Mouse (Mus musculus) lung, postnatal 0 days (tissue): ENCODE results near the gene Zfp691. TPM values are rescaled to one million over a fixed set of nuclear protein-coding genes. Genes with fewer than 3 reads are reported as not detected.
A peak's percentile ranks its signal among the peaks of the same experiment; 100 is the strongest.

Source experiments
- ATAC-seq: fragments of 200-750 bp; cut with Nextera tagmentation; 2 replicates; pipeline ENCODE4 v1.8.0; 2017; ENCODE audit warnings: moderate library complexity
- DNase-seq: peaks from one replicate; pipeline ENCODE4 v3.0.0-alpha.2; 2016; ENCODE audit warnings: low spot score
- H3K27ac ChIP-seq: fragments of 300-500 bp; sonication (generic); 2 replicates; pipeline ENCODE4 v1.5.1; 2014; ENCODE audit warnings: antibody characterized with exemption, mild to moderate bottlenecking, low read length, mixed read lengths
- H3K27me3 ChIP-seq: fragments of 300-500 bp; sonication (generic); replicated peaks from 2 replicates; pipeline ENCODE4 v1.6.1; 2014; ENCODE audit warnings: low read length, mixed read lengths; ENCODE audit not compliant: insufficient read depth
- H3K36me3 ChIP-seq: fragments of 300-500 bp; sonication (generic); 2 replicates; pipeline ENCODE4 v1.6.1; 2014; ENCODE audit warnings: low read length, mixed read lengths; ENCODE audit not compliant: insufficient read depth
- H3K4me1 ChIP-seq: fragments of 300-500 bp; sonication (generic); 2 replicates; pipeline ENCODE4 v1.6.1; 2014; ENCODE audit warnings: antibody characterized with exemption, low read depth, low read length, mixed read lengths; ENCODE audit not compliant: insufficient read depth
- H3K4me2 ChIP-seq: fragments of 300-500 bp; sonication (generic); replicated peaks from 2 replicates; pipeline ENCODE4 v1.6.1; 2014; ENCODE audit warnings: low read depth, mild to moderate bottlenecking, low read length, moderate library complexity, mixed read lengths
- H3K4me3 ChIP-seq: fragments of 300-500 bp; sonication (generic); 2 replicates; pipeline ENCODE4 v1.5.1; 2014; ENCODE audit warnings: low read depth, low read length
- H3K9ac ChIP-seq: fragments of 300-500 bp; sonication (generic); replicated peaks from 2 replicates; pipeline ENCODE4 v1.6.1; 2014; ENCODE audit warnings: low read depth, mild to moderate bottlenecking
- H3K9me3 ChIP-seq: fragments of 300-500 bp; sonication (generic); 2 replicates; pipeline ENCODE4 v1.6.1; 2016; ENCODE audit warnings: low read length, mixed read lengths
- CTCF ChIP-seq: IDR thresholded peaks from 2 replicates; pipeline ENCODE4 v1.5.1; 2016; ENCODE audit warnings: antibody characterized with exemption, mild to moderate bottlenecking
- EP300 ChIP-seq: IDR thresholded peaks from 2 replicates; pipeline ENCODE4 v1.6.1; 2016; ENCODE audit warnings: antibody characterized with exemption, mild to moderate bottlenecking, control low read depth
- WGBS: fragments of 180-500 bp; shearing (Covaris S2); extraction: QIAGEN DNeasy Blood & Tissue Kit; methylation state at CpG from one replicate; pipeline ENCODE4 v1.1.7; 2014; 5-methylcytosine and 5-hydroxymethylcytosine counted together
- polyA plus RNA-seq: library from polyadenylated mRNA; unstranded; fragments of >200 nt; fragmentation: Nextera tagmentation; extraction: Ambion mirVana; gene quantifications from 2 replicates; pipeline ENCODE4 v1.2.1, GENCODE M21; 2015

The Zfp691 gene
- polyA plus RNA-seq, 1 experiment from 2014 or later: 5.8 TPM

- H3K9ac ChIP-seq: no peak overlapping the region
- no peaks in the 10 kb centered on the region for H3K27me3 ChIP-seq
- no peak overlapping the region for H3K4me2 ChIP-seq
- no peak overlapping the region for H3K4me3 ChIP-seq
- no peaks in the 10 kb centered on the region for H3K9me3 ChIP-seq
- WGBS: 40% methylated on average over 18 of the region's 18 CpGs
- ATAC-seq (no peak), DNase-seq (peak; percentile 49)
- H3K27ac ChIP-seq: no peak overlapping the region
- no peaks in the 10 kb centered on the region for H3K36me3 ChIP-seq
- no peaks in the 10 kb centered on the region for H3K4me1 ChIP-seq
- TF ChIP-seq EP300: no peak
These were observed 4.3 kb upstream of the Zfp691 start for GRCm38 (mm10) chr4:119178331-119178730.

GRCm38 (mm10) chr4:119177702-119178101 is 3.7 kb upstream of the Zfp691 start:
- Histone ChIP-seq H3K9ac (no peak overlapping the region), H3K4me1 (no peaks in the 10 kb centered on the region), H3K27me3 (no peaks in the 10 kb centered on the region), H3K4me3 (no peak overlapping the region), H3K36me3 (no peaks in the 10 kb centered on the region), H3K9me3 (no peaks in the 10 kb centered on the region), H3K4me2 (no peak overlapping the region), H3K27ac (no peak overlapping the region)
- 70% methylated on average over 5 of the region's 5 CpGs for WGBS
- TF ChIP-seq CTCF: no peak
- peak; percentile 35 for DNase-seq
- no peak for ATAC-seq

- Histone ChIP-seq H3K4me2 (peak overlapping the region; percentile 82), H3K4me3 (peak overlapping the region; percentile 73), H3K9me3 (no peaks in the 10 kb centered on the region), H3K27ac (0 out of 2 replicates have a peak overlapping the region, but pooled peaks have one; percentile 55), H3K36me3 (peaks cover 10% of the 10 kb centered on the region; the same call in 1 of the 2 replicates), H3K9ac (peak overlapping the region; percentile 70), H3K4me1 (no peaks in the 10 kb centered on the region), H3K27me3 (no peaks in the 10 kb centered on the region)
- 30% methylated on average over 18 of the region's 18 CpGs for WGBS
- TF ChIP-seq CTCF (no peak), EP300 (no peak)
- ATAC-seq (no peak), DNase-seq (no peak)
These were observed 910 bp downstream of the Zfp691 start for GRCm38 (mm10) chr4:119172919-119173650.

GRCm38 (mm10) chr4:119167663-119168062 is 6.3 kb downstream of the Zfp691 start:
- H3K4me3 ChIP-seq: no peak overlapping the region
- TF ChIP-seq EP300 (no peak), CTCF (peak; percentile 93)
- peaks cover 10% of the 10 kb centered on the region; the same call in 1 of the 2 replicates for H3K36me3 ChIP-seq
- no peaks in the 10 kb centered on the region for H3K4me1 ChIP-seq
- H3K9ac ChIP-seq: no peak overlapping the region
- no peak overlapping the region for H3K27ac ChIP-seq
- no peaks in the 10 kb centered on the region for H3K27me3 ChIP-seq
- ATAC-seq (peak; percentile 60), DNase-seq (peak; percentile 92)
- 7% methylated on average over 4 of the region's 4 CpGs for WGBS
- H3K4me2 ChIP-seq: no peak overlapping the region
- H3K9me3 ChIP-seq: no peaks in the 10 kb centered on the region

- Histone ChIP-seq H3K9me3 (no peaks in the 10 kb centered on the region), H3K27ac (no peak overlapping the region), H3K27me3 (no peaks in the 10 kb centered on the region), H3K4me1 (no peaks in the 10 kb centered on the region), H3K4me2 (no peak overlapping the region), H3K9ac (no peak overlapping the region), H3K36me3 (peaks cover 10% of the 10 kb centered on the region; the same call in 1 of the 2 replicates), H3K4me3 (no peak overlapping the region)
- no peak for DNase-seq
- ATAC-seq: 0 out of 2 replicates have a peak, but pooled peaks have one; percentile 17
- TF ChIP-seq EP300: no peak
- peak; percentile 36 for TF ChIP-seq CTCF
- WGBS: 72% methylated on average over 4 of the region's 4 CpGs
These were observed 6.9 kb downstream of the Zfp691 start for GRCm38 (mm10) chr4:119167068-119167467.

GRCm38 (mm10) chr4:119165916-119166315 is 8.1 kb downstream of the Zfp691 start:
- Histone ChIP-seq H3K9ac (no peak overlapping the region), H3K36me3 (peaks cover 10% of the 10 kb centered on the region; the same call in 1 of the 2 replicates), H3K27ac (no peak overlapping the region), H3K9me3 (no peaks in the 10 kb centered on the region), H3K4me1 (no peaks in the 10 kb centered on the region), H3K4me2 (no peak overlapping the region), H3K27me3 (no peaks in the 10 kb centered on the region), H3K4me3 (no peak overlapping the region)
- WGBS: 56% methylated on average over 7 of the region's 7 CpGs
- no peak for ATAC-seq
- DNase-seq: peak; percentile 25
- TF ChIP-seq EP300 (no peak), CTCF (no peak)
